Mouse (Mus musculus): ENCODE data around the gene Klc1. TPM values are rescaled to one million over a fixed set of nuclear protein-coding genes. Genes with fewer than 3 reads are reported as not detected.

Klc1 gene
- total RNA-seq, 1 experiment from 2014 or later = 73.9 TPM

DNA sequence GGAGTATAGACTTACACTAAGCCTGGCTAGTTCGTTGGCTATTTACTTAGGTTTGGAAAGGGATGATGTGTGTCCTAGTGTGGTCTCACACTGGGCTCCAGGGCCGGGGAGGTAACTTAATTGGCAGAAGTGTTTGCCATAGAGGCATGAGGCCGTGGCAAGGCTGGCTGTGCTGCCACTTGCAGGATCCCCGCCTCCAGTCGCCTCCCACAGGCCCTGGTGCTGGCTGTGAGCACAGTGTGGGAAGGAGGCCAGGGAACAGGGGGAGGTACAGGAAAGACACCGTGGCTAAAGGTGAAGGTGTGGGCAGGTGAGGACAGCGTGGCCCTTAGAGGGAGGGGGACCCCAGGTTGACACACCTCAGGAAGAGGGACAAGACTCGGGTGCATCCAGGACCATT is 61.3 kb downstream of the Klc1 start:
- no peak for ATAC-seq (replicated peaks in 1 of 2; ENCODE audit: insufficient read depth in 1 of 2, low FRiP score in 2 of 2, low TSS enrichment in 1 of 2, low read depth in 1 of 2, poor library complexity in 2 of 2, severe bottlenecking in 2 of 2)

DNA sequence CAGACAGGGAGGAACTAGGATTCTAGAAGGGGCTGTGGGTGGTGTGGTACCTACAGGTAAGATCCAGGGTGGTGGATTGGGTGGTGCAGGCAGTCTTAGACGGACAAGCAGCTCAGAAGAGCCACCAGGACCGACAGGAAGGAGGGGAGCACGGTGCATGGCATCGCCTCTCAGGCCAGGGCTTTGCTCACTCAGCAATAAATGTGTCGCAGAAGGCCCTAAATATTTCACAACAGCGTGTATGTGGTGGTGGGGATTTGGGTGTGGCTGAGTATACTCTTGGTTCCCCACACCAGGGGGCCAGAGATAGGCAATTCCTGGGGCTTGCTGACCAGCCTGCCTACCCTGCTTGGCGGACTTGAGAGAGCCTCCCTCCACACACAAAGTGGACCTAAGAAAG is 62.1 kb downstream of the Klc1 start:
- ATAC-seq (replicated peaks in 1 of 2; ENCODE audit: insufficient read depth in 1 of 2, low FRiP score in 2 of 2, low TSS enrichment in 1 of 2, low read depth in 1 of 2, poor library complexity in 2 of 2, severe bottlenecking in 2 of 2) = no peak

DNA sequence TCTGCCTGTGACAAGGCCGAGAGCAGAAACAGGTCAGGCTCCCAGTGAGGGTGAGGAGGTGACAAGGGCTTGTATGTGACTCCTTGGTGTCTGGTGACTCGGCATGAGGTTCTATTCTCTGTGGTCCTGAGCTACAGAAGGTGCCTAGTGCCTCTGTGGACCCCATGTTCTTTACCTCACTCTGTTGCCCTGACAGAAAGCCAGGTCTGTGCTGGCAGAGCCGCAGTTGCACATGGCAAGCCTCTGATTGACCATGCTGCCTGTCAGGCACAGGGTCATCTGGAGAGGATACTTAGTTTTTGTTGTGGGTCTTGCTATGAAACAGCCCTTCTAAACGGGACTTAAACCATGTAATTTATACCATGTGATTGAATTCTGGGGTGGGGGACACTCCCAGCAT is 63.3 kb downstream of the Klc1 start:
- no peak for ATAC-seq (replicated peaks in 1 of 2; ENCODE audit: insufficient read depth in 1 of 2, low FRiP score in 2 of 2, low TSS enrichment in 1 of 2, low read depth in 1 of 2, poor library complexity in 2 of 2, severe bottlenecking in 2 of 2)

GRCm38 (mm10) chr12:111827556-111827955 is 68.9 kb downstream of the Klc1 start:
- no peak for ATAC-seq (replicated peaks in 1 of 2; ENCODE audit: insufficient read depth in 1 of 2, low FRiP score in 2 of 2, low TSS enrichment in 1 of 2, low read depth in 1 of 2, poor library complexity in 2 of 2, severe bottlenecking in 2 of 2)

DNA sequence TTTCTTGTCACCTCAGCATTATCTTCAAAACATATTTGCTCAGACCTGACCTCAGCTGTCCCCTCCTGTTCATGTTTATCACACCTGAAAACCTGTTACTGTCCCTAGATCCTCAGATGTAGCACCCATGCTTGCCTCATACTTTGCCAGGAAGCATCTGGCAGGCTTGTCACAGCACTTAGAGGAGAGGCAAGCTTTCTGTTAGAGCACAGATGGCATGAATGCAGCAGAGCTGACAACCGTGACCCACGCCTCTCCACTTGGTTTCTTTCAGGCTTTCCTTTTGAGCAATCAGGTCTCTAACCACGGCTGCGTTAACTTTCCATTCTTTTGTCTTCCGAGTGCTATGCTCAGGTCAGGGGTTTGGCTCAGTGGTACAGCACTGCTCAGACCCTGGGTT is 70.8 kb downstream of the Klc1 start:
- no peak for ATAC-seq (replicated peaks in 1 of 2; ENCODE audit: insufficient read depth in 1 of 2, low FRiP score in 2 of 2, low TSS enrichment in 1 of 2, low read depth in 1 of 2, poor library complexity in 2 of 2, severe bottlenecking in 2 of 2)

GRCm38 (mm10) chr12:111829954-111830353 is 71.3 kb downstream of the Klc1 start:
- ATAC-seq (replicated peaks in 1 of 2; ENCODE audit: insufficient read depth in 1 of 2, low FRiP score in 2 of 2, low TSS enrichment in 1 of 2, low read depth in 1 of 2, poor library complexity in 2 of 2, severe bottlenecking in 2 of 2) = no peak

DNA sequence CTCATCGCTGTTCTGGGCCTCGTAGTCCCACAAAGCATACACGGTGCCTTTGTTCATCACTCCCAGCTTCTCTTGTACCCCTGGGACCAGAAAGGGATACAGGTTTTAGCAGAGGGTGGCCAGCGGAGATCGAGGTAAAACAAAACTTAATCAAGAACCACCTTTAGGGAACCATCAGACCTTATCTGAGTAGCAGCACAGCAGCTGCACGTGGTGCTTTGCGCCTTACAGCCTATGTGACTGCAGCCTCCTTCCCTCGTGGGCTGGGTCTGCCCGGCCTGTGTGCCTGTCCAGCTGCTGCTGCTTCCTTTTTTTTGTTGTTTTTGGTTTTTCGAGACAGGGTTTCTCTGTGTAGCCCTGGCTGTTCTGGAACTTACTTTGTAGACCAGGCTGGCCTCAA is 71.7 kb downstream of the Klc1 start:
- ATAC-seq (replicated peaks in 1 of 2; ENCODE audit: insufficient read depth in 1 of 2, low FRiP score in 2 of 2, low TSS enrichment in 1 of 2, low read depth in 1 of 2, poor library complexity in 2 of 2, severe bottlenecking in 2 of 2) = no peak

GRCm38 (mm10) chr12:111832643-111833042 is 74.0 kb downstream of the Klc1 start:
- ATAC-seq (replicated peaks in 1 of 2; ENCODE audit: insufficient read depth in 1 of 2, low FRiP score in 2 of 2, low TSS enrichment in 1 of 2, low read depth in 1 of 2, poor library complexity in 2 of 2, severe bottlenecking in 2 of 2) = no peak

DNA sequence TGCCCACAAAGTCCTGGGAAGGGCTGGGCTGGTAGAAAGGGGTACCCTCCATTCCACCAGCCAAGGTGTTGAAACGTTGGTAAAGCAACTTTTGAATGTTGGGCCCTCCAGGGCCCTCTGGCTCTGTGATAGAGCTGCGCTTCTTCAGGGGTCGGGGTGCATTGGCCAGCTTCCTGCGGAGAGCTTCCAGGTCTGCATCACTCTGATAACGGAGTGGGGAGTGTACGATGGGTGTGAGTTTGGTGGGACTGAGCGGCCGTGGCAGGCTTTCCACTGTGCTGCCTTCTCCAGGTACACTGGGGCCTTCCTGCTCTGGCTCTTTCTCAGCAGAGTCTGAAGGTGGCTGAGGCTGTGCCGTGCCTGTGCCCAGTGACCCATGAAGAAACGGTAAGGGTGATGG is 74.8 kb downstream of the Klc1 start:
- no peak for ATAC-seq (replicated peaks in 1 of 2; ENCODE audit: insufficient read depth in 1 of 2, low FRiP score in 2 of 2, low TSS enrichment in 1 of 2, low read depth in 1 of 2, poor library complexity in 2 of 2, severe bottlenecking in 2 of 2)

GRCm38 (mm10) chr12:111842565-111843433 is 84.2 kb downstream of the Klc1 start:
- no peak for ATAC-seq (replicated peaks in 1 of 2; ENCODE audit: insufficient read depth in 1 of 2, low FRiP score in 2 of 2, low TSS enrichment in 1 of 2, low read depth in 1 of 2, poor library complexity in 2 of 2, severe bottlenecking in 2 of 2)

- ATAC-seq (replicated peaks in 1 of 2; ENCODE audit: insufficient read depth in 1 of 2, low FRiP score in 2 of 2, low TSS enrichment in 1 of 2, low read depth in 1 of 2, poor library complexity in 2 of 2, severe bottlenecking in 2 of 2) = no peak; a peak in 1 of 4 replicates
Measured at GRCm38 (mm10) chr12:111843470-111843869, 84.8 kb downstream of the Klc1 start.

DNA sequence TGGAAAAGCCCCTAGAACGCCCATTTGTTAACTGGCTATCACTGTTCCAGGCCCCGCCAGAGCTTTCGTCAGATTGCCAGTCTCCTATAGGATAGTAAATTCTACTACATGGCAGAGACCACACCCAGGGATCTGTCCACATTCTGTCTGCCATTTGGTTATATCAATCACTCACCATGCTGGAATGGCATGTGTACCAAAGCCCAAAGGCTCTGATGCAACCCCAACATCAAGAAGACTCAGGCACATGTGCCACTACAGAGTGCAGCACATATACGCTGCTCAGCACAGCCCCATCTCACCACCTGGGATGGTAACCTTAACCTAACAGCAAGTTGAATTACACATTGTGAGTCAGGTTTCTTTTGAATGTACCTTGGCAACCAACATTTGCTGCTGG is 87.3 kb downstream of the Klc1 start:
- no peak for ATAC-seq (replicated peaks in 1 of 2; ENCODE audit: insufficient read depth in 1 of 2, low FRiP score in 2 of 2, low TSS enrichment in 1 of 2, low read depth in 1 of 2, poor library complexity in 2 of 2, severe bottlenecking in 2 of 2)

DNA sequence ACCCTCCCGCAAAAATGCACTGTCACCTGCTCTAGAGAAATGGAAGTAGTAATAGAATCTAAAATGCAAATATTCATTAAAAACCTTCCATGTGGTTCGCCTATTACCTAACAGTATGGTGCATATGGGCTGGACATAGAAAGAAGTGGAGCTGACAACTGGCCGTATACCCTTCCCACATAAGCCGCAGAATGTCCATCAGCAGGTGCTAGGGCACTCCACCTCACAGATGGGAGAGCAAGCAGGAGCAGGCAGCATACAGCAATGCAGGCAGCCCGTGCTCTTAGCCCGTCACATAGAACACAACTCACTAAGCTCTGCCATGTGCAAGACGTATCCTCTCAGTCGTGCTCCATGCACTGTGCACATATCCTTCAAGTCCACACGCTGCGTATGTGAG is 88.2 kb downstream of the Klc1 start:
- no peak for ATAC-seq (replicated peaks in 1 of 2; ENCODE audit: insufficient read depth in 1 of 2, low FRiP score in 2 of 2, low TSS enrichment in 1 of 2, low read depth in 1 of 2, poor library complexity in 2 of 2, severe bottlenecking in 2 of 2)

GRCm38 (mm10) chr12:111848300-111848798 is 89.7 kb downstream of the Klc1 start:
- ATAC-seq (replicated peaks in 1 of 2; ENCODE audit: insufficient read depth in 1 of 2, low FRiP score in 2 of 2, low TSS enrichment in 1 of 2, low read depth in 1 of 2, poor library complexity in 2 of 2, severe bottlenecking in 2 of 2) = no peak

- no peak for ATAC-seq (replicated peaks in 1 of 2; ENCODE audit: insufficient read depth in 1 of 2, low FRiP score in 2 of 2, low TSS enrichment in 1 of 2, low read depth in 1 of 2, poor library complexity in 2 of 2, severe bottlenecking in 2 of 2)
Measured at GRCm38 (mm10) chr12:111851235-111851634, 92.6 kb downstream of the Klc1 start.

DNA sequence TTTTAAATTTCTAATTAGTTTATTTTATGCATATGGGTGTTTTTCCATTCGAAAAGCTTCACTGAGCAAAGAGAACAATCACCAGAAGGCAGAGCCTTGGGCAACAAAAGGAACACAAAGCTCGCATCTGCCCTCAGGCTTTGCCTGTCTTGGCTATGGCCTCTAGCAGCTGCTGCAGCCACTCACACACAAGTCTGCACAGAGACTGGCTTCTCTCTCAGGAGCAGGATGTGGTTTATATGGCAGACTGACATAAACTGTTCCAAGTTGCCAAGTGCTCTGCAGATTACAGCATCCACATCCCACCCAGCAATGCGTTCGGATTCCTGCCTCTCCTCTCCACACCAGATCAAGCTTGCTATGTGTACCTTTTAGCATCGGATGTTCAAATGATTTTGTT is 93.1 kb downstream of the Klc1 start:
- ATAC-seq (replicated peaks in 1 of 2; ENCODE audit: insufficient read depth in 1 of 2, low FRiP score in 2 of 2, low TSS enrichment in 1 of 2, low read depth in 1 of 2, poor library complexity in 2 of 2, severe bottlenecking in 2 of 2) = peak in 1 of 2 experiments; percentile 29; a peak in 1 of 4 replicates

GRCm38 (mm10) chr12:111853011-111853436 is 94.4 kb downstream of the Klc1 start:
- ATAC-seq (replicated peaks in 1 of 2; ENCODE audit: insufficient read depth in 1 of 2, low FRiP score in 2 of 2, low TSS enrichment in 1 of 2, low read depth in 1 of 2, poor library complexity in 2 of 2, severe bottlenecking in 2 of 2) = peak; percentile 75 to 84

DNA sequence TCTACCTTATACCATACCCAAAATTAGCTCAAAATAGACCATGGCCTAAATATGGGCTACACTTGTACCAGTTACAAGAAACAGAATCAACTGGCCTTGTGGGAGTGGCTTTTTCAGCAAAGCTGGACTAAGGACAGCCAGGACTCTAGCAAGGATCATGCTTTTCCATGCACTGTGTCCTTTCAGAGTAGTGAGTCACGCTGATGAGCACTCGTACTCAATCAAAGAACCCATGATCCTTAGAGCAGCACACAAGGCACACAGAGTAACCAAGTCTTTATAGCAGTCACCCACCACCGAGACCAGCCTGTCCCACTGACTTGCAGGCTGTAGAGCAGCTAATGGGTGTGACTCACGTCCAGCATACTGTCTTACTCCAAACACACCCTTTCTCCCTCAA is 94.9 kb downstream of the Klc1 start:
- ATAC-seq (replicated peaks in 1 of 2; ENCODE audit: insufficient read depth in 1 of 2, low FRiP score in 2 of 2, low TSS enrichment in 1 of 2, low read depth in 1 of 2, poor library complexity in 2 of 2, severe bottlenecking in 2 of 2) = no peak

DNA sequence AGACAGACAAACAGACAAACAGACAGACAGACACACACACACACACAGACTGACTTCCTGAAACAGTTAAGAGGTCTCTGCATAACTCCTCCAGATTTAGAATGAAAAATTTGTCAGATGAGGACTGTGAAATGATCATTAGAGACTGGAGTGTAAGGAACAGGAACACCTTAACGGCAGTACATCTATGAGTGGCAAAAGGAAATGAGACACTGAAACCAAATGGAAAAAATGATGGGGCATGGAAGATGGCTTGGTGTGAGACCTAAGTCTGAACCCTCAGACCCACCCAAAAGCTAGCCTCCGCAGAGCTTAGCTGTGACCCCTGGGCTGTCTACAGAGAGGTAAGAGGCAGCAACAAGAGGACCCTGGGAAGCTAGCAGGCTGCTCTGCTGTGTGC is 96.8 kb downstream of the Klc1 start:
- no peak for ATAC-seq (replicated peaks in 1 of 2; ENCODE audit: insufficient read depth in 1 of 2, low FRiP score in 2 of 2, low TSS enrichment in 1 of 2, low read depth in 1 of 2, poor library complexity in 2 of 2, severe bottlenecking in 2 of 2)

Measured in hematopoietic stem cell, adult 5-6 weeks (primary cell).